Mouse (Mus musculus): ENCODE measurements around the gene Tfrc. TPM values are rescaled to one million over a fixed set of nuclear protein-coding genes. Genes with fewer than 3 reads are reported as not detected.

Gene Tfrc
- total and polyA plus RNA-seq, 3 experiments = 190 to 840 (median 358) TPM

DNA sequence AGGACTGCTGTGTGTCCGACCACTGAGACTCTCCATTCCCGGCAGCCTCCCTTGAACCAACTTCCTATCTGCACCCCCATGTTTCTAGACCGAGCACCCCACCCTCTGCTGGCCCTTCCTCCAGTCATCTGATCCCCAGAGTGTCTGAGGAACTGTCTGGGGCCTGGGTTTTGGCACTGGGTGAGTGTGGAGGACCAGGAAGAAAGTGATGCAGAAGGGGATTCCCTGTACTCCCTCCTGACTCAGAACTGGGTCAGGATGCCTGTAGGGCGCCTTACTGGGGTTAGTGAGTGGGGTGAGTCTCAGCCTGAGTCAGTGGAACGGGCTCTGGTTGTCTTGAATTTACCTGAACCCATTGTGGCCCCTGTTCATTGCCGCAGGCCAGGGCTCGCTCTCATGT, 63.5 kb downstream of the Tfrc start:
- Histone ChIP-seq H3K9me3 (replicated peaks; ENCODE audit: low read length) (no peaks in the 10 kb centered on the region), H3K9ac (ENCODE audit: insufficient read depth, low read depth) (peak overlapping the region; percentile 70), H3K36me3 (replicated peaks in 1 of 2; ENCODE audit: control insufficient read depth in 1 of 2, insufficient read depth in 1 of 2, low read length in 1 of 2) (peaks cover 23 to 62% of the 10 kb centered on the region in 2 experiments), H3K27me3 (replicated peaks) (no peaks in the 10 kb centered on the region), H3K4me1 (ENCODE audit: control insufficient read depth in 1 of 2, insufficient read depth in 2 of 2) (peaks cover 38 to 72% of the 10 kb centered on the region in 2 experiments), H3K4me2 (ENCODE audit: insufficient read depth, low read depth, poor library complexity, severe bottlenecking) (peak overlapping the region; percentile 62), H3K27ac (ENCODE audit: insufficient read depth, low read depth) (peak overlapping the region; percentile 78), H3K4me3 (replicated peaks in 1 of 3; ENCODE audit: low read depth in 2 of 3, low read length in 2 of 3, poor library complexity in 1 of 3) (peak overlapping the region; percentile 58 to 63 (median 63)), H3K79me2 (replicated peaks; ENCODE audit: control insufficient read depth, extremely low read depth, insufficient read depth, poor library complexity, severe bottlenecking) (0 out of 2 replicates have a peak, but pooled peaks cover 3% of the 10 kb centered on the region)
- dilution Hi-C loops (cut with MboI; ENCODE audit: extremely low pct_ligation_motif_present, extremely low pct_unique_long_range_greater_than_20kb, low sequenced_read_pairs) (no loop called here), in situ Hi-C loops (cut with MboI; ENCODE audit: low pct_ligation_motif_present, low pct_unique_long_range_greater_than_20kb, low sequenced_read_pairs) (loop anchor here (5.0 kb wide), 2 partner anchors 40 to 170 kb away; no protein-coding TSS in a partner anchor)
- peak; percentile 70 for DNase-seq (ENCODE audit: extremely low read depth)
- TF ChIP-seq ETS1 (conservative IDR thresholded peaks at IDR 0.05; ENCODE audit: low read depth, low read length) (peak; percentile 73), RCOR1 (conservative IDR thresholded peaks at IDR 0.05; ENCODE audit: low read depth, low read length) (peak; percentile 57; the same call in 1 of the 2 replicates), IRF4 (IDR thresholded peaks at IDR 0.05; ENCODE audit: low read depth, low read length) (peak; percentile 84), MXI1 (IDR thresholded peaks at IDR 0.05; ENCODE audit: low read depth, low read length) (peak; percentile 74), MEF2A (IDR thresholded peaks at IDR 0.05; ENCODE audit: borderline replicate concordance, low read depth, low read length) (0 out of 2 replicates have a peak, but pooled peaks have one; percentile 50), MAX (IDR thresholded peaks at IDR 0.05; ENCODE audit: low read length) (peak; percentile 33; the same call in 1 of the 2 replicates), CHD1 (IDR thresholded peaks at IDR 0.05; ENCODE audit: low read depth, low read length) (no peak), TCF12 (IDR thresholded peaks at IDR 0.05; ENCODE audit: low read depth, low read length) (peak; percentile 54; the same call in 1 of the 2 replicates), CHD2 (IDR thresholded peaks at IDR 0.05; ENCODE audit: low read length) (peak; percentile 61; the same call in 1 of the 2 replicates), MAZ (IDR thresholded peaks at IDR 0.05; ENCODE audit: low read depth, low read length) (peak; percentile 85), CTCF (conservative IDR thresholded peaks at IDR 0.05 in 1 of 2, IDR thresholded peaks at IDR 0.05 in 1 of 2; ENCODE audit: low read depth in 2 of 2, low read length in 2 of 2) (no peak), SIN3A (IDR thresholded peaks at IDR 0.05; ENCODE audit: low read length) (no peak; the same call in 1 of the 2 replicates), ELF1 (IDR thresholded peaks at IDR 0.05; ENCODE audit: low read depth, low read length) (peak; percentile 75), NELFE (IDR thresholded peaks at IDR 0.05; ENCODE audit: low read depth, low read length) (peak; percentile 25; the same call in 1 of the 2 replicates), BHLHE40 (IDR thresholded peaks at IDR 0.05; ENCODE audit: low read depth, low read length) (peak; percentile 53), MAFK (IDR thresholded peaks at IDR 0.05; ENCODE audit: insufficient replicate concordance, low read length) (peak; percentile 26; the same call in 1 of the 2 replicates), NRF1 (IDR thresholded peaks at IDR 0.05; ENCODE audit: low read depth, low read length) (0 out of 2 replicates have a peak, but pooled peaks have one; percentile 39), GABPA (IDR thresholded peaks at IDR 0.05; ENCODE audit: insufficient replicate concordance, low read depth, low read length) (no peak)

DNA sequence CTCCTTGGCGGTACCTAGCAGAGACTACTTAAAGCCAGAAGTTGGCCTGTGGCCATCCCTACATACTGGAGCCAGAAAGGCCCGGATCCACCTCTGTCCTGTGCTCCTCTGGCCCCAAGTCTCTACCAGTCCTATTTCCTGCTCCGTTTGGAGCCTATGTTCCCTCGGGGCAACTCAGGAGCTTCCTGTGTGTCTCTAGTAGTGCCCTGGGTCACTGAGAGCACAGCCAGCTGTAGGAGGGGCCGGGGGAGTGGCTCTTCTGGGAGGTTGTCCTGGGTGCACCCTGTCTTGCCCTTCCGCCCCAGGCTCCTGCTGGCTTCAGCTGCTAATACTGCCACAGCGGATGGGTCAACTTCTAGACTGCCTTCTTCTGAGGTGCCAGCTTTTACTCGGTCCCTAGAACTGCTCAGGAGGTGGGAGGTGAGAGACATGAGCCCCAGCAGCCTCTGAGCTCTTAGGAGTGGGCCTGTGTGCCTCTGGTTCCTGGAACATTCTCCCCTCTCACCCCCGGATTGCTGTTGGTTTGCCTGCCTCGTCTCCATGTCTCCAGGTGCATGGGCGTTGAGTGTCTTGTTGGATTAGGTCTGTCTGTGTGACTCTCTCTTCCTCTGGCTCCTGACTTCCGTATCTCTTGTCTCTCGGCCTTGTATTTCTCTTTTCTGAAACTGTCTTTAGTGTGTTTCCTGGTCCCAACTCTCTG, 64.3 kb downstream of the Tfrc start:
- 0 out of 2 replicates have a peak, but pooled peaks cover 3% of the 10 kb centered on the region for H3K79me2 ChIP-seq (replicated peaks; ENCODE audit: control insufficient read depth, extremely low read depth, insufficient read depth, poor library complexity, severe bottlenecking)
- H3K4me3 ChIP-seq (replicated peaks in 1 of 3; ENCODE audit: low read depth in 2 of 3, low read length in 2 of 3, poor library complexity in 1 of 3) = peak overlapping the region; percentile 58 to 63 (median 63)
- peaks cover 31 to 64% of the 10 kb centered on the region in 2 experiments for H3K4me1 ChIP-seq (ENCODE audit: control insufficient read depth in 1 of 2, insufficient read depth in 2 of 2)
- H3K9ac ChIP-seq (ENCODE audit: insufficient read depth, low read depth) = peak overlapping the region; percentile 70
- no peaks in the 10 kb centered on the region for H3K9me3 ChIP-seq (replicated peaks; ENCODE audit: low read length)
- no peaks in the 10 kb centered on the region for H3K27me3 ChIP-seq (replicated peaks)
- H3K27ac ChIP-seq (ENCODE audit: insufficient read depth, low read depth) = peak overlapping the region; percentile 78
- DNase-seq (ENCODE audit: extremely low read depth) = peak; percentile 87
- H3K4me2 ChIP-seq (ENCODE audit: insufficient read depth, low read depth, poor library complexity, severe bottlenecking) = peak overlapping the region; percentile 62
- in situ Hi-C loops (cut with MboI; ENCODE audit: low pct_ligation_motif_present, low pct_unique_long_range_greater_than_20kb, low sequenced_read_pairs) = loop anchor here (5.0 kb wide), 2 partner anchors 41 to 171 kb away; no protein-coding TSS in a partner anchor
- dilution Hi-C loops (cut with MboI; ENCODE audit: extremely low pct_ligation_motif_present, extremely low pct_unique_long_range_greater_than_20kb, low sequenced_read_pairs) = no loop called here
- H3K36me3 ChIP-seq (replicated peaks in 1 of 2; ENCODE audit: control insufficient read depth in 1 of 2, insufficient read depth in 1 of 2, low read length in 1 of 2) = peaks cover 30 to 70% of the 10 kb centered on the region in 2 experiments
- TF ChIP-seq ZMIZ1 (IDR thresholded peaks at IDR 0.05; ENCODE audit: low read depth, low read length) (peak; percentile 66; the same call in 1 of the 2 replicates), POLR2AphosphoS2 (IDR thresholded peaks at IDR 0.05; ENCODE audit: low read depth, low read length) (no peak), HCFC1 (IDR thresholded peaks at IDR 0.05; ENCODE audit: low read depth, low read length) (no peak; the same call in 1 of the 2 replicates), PAX5 (IDR thresholded peaks at IDR 0.05; ENCODE audit: low read length) (no peak), NELFE (IDR thresholded peaks at IDR 0.05; ENCODE audit: low read depth, low read length) (peak; percentile 57; the same call in 1 of the 2 replicates), ZC3H11A (IDR thresholded peaks at IDR 0.05; ENCODE audit: low read depth, low read length) (no peak), EP300 (IDR thresholded peaks at IDR 0.05; ENCODE audit: low read length) (no peak), MAFK (IDR thresholded peaks at IDR 0.05; ENCODE audit: insufficient replicate concordance, low read length) (no peak), TCF12 (IDR thresholded peaks at IDR 0.05; ENCODE audit: low read depth, low read length) (peak; percentile 75), ELF1 (IDR thresholded peaks at IDR 0.05; ENCODE audit: low read depth, low read length) (peak; percentile 76), MAX (IDR thresholded peaks at IDR 0.05; ENCODE audit: low read length) (no peak; the same call in 1 of the 2 replicates), RAD21 (IDR thresholded peaks at IDR 0.05; ENCODE audit: low read depth, low read length) (no peak), UBTF (IDR thresholded peaks at IDR 0.05; ENCODE audit: low read depth, low read length) (no peak), SIN3A (IDR thresholded peaks at IDR 0.05; ENCODE audit: low read length) (no peak; the same call in 1 of the 2 replicates), MAZ (IDR thresholded peaks at IDR 0.05; ENCODE audit: low read depth, low read length) (no peak), CHD1 (IDR thresholded peaks at IDR 0.05; ENCODE audit: low read depth, low read length) (no peak), RCOR1 (conservative IDR thresholded peaks at IDR 0.05; ENCODE audit: low read depth, low read length) (no peak), MXI1 (IDR thresholded peaks at IDR 0.05; ENCODE audit: low read depth, low read length) (no peak), SMC3 (IDR thresholded peaks at IDR 0.05; ENCODE audit: low read depth, low read length) (no peak)
